Mouse (Mus musculus) megakaryocyte, embryonic 14.5 days (primary cell): Measurements from ENCODE around the gene Dpp6. TPM values are rescaled to one million over a fixed set of nuclear protein-coding genes. Genes with fewer than 3 reads are reported as not detected.

Source experiments
- H3K27me3 ChIP-seq: replicated peaks from 2 replicates; pipeline ENCODE3; 2012; ENCODE audit warnings: inconsistent platforms
- H3K36me3 ChIP-seq: replicated peaks from 2 replicates; pipeline ENCODE3; 2012; ENCODE audit warnings: low read length, inconsistent platforms, mixed read lengths
- H3K4me1 ChIP-seq: 2 replicates; pipeline ENCODE4 v1.6.1; 2012; ENCODE audit warnings: inconsistent platforms
- H3K4me3 ChIP-seq: replicated peaks from 2 replicates; pipeline ENCODE3; 2012; ENCODE audit warnings: moderate library complexity, mild to moderate bottlenecking, inconsistent platforms
- H3K9me3 ChIP-seq: 2 replicates; pipeline ENCODE4 v1.6.1; 2012; ENCODE audit warnings: inconsistent platforms
- FLI1 ChIP-seq: IDR thresholded peaks from 2 replicates; pipeline ENCODE4 v1.6.1; 2012; ENCODE audit warnings: low read length, inconsistent platforms, mixed read lengths
- GATA1 ChIP-seq: IDR thresholded peaks from 3 replicates; pipeline ENCODE4 v1.6.1; 2012; ENCODE audit warnings: mixed read lengths, low read length, inconsistent platforms, borderline replicate concordance
- polyA plus RNA-seq: library from polyadenylated mRNA; stranded (reverse); fragments of >175 nt; gene quantifications from 2 replicates; pipeline ENCODE4 v1.2.3, GENCODE M21; 2012; ENCODE audit warnings: low replicate concordance; ENCODE audit not compliant: insufficient read depth

The Dpp6 gene
- polyA plus RNA-seq, 1 experiment = 0.12 TPM

- Histone ChIP-seq H3K4me3 (no peak overlapping the region), H3K9me3 (peaks cover 22% of the 10 kb centered on the region), H3K4me1 (no peaks in the 10 kb centered on the region), H3K27me3 (no peaks in the 10 kb centered on the region), H3K36me3 (no peaks in the 10 kb centered on the region)
- no peak for TF ChIP-seq GATA1
- TF ChIP-seq FLI1 = no peak
These were observed 870.3 kb downstream of the Dpp6 start for GRCm38 (mm10) chr5:27687311-27687710.

- Histone ChIP-seq H3K9me3 (peaks cover 14% of the 10 kb centered on the region), H3K4me1 (no peaks in the 10 kb centered on the region; the same call in 1 of the 2 replicates), H3K27me3 (peaks cover 2% of the 10 kb centered on the region), H3K4me3 (no peak overlapping the region), H3K36me3 (no peaks in the 10 kb centered on the region)
- TF ChIP-seq FLI1 = no peak
- TF ChIP-seq GATA1 = no peak
These were observed 885.5 kb downstream of the Dpp6 start for GRCm38 (mm10) chr5:27702482-27702881.

- Histone ChIP-seq H3K27me3 (peaks cover 13% of the 10 kb centered on the region), H3K36me3 (no peaks in the 10 kb centered on the region), H3K4me1 (peaks cover 7% of the 10 kb centered on the region), H3K9me3 (peaks cover 11% of the 10 kb centered on the region), H3K4me3 (no peak overlapping the region)
- no peak for TF ChIP-seq GATA1
- no peak for TF ChIP-seq FLI1
These were observed 888.0 kb downstream of the Dpp6 start for GRCm38 (mm10) chr5:27705020-27705419.

GRCm38 (mm10) chr5:27706551-27706950, 889.5 kb downstream of the Dpp6 start:
- H3K4me1 ChIP-seq = peaks cover 7% of the 10 kb centered on the region

GRCm38 (mm10) chr5:27707283-27707682, 890.3 kb downstream of the Dpp6 start:
- Histone ChIP-seq H3K27me3 (peaks cover 19% of the 10 kb centered on the region), H3K9me3 (peaks cover 11% of the 10 kb centered on the region), H3K4me1 (peaks cover 7% of the 10 kb centered on the region), H3K36me3 (no peaks in the 10 kb centered on the region), H3K4me3 (no peak overlapping the region)
- TF ChIP-seq GATA1 (no peak), FLI1 (no peak)

More at GRCm38 (mm10) chr5:27706551-27706950, 889.5 kb downstream of the Dpp6 start:
- H3K36me3 ChIP-seq = no peaks in the 10 kb centered on the region
- peaks cover 17% of the 10 kb centered on the region for H3K27me3 ChIP-seq
- H3K4me3 ChIP-seq = no peak overlapping the region
- TF ChIP-seq GATA1 (no peak), FLI1 (no peak)
- peaks cover 11% of the 10 kb centered on the region for H3K9me3 ChIP-seq

DNA sequence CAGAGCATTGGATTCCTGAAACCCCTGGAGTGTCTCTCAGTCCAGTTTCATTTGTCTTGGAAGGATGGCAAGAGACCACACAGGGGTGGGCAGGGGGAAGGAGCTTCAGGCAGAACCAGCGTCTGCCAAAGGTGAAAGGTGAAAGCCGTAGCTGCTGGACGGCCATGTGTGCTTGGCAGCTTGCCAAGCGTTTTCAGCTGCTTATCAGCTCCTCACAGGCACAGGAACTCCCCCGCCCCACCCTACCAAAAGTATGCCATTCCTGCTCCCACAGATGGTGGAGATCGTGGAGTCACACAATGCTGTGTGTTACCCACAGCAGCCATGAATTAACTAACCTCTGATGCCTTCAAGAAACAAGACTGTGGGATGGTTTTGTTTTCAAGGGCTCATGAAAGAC, 891.2 kb downstream of the Dpp6 start:
- Histone ChIP-seq H3K4me3 (peak overlapping the region; percentile 35), H3K36me3 (no peaks in the 10 kb centered on the region), H3K27me3 (peaks cover 19% of the 10 kb centered on the region), H3K9me3 (peaks cover 11% of the 10 kb centered on the region), H3K4me1 (peaks cover 7% of the 10 kb centered on the region)
- TF ChIP-seq GATA1 (no peak), FLI1 (no peak)

DNA sequence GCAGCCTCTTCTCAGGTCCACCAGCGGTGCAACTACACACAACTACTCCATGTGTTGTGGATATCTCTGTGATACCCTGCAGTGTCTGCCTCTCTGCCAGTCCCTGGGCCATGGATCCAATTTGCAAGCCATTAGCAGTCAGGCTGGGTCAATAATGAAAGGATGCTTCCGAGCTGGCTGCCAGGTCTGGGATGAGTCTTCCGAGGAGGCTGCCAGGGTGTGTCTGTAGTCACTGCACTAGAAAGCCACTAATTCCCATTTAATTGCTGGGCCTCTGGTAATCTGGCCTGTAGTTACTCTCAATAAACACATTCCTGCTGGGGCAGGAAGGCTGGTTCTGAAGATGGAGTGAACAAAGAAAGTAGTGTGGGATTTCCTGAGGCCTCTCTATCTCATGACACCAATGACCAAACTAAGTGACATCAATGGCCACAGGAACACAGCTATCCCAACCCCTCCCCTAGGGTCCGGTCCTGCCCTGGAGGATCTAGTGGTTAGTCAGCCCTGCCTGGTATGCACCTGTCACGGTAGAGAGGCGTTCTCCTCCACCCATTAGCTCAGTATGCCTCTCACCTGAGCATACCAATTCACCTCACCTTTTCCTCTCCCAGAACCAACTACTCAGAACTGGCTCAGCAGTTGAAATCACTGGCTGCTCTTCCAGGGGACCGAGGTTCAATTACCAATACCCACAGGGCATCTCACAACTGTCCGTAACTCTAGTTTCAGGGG, 894.6 kb downstream of the Dpp6 start:
- TF ChIP-seq FLI1 (no peak), GATA1 (no peak)
- Histone ChIP-seq H3K4me1 (peaks cover 7% of the 10 kb centered on the region), H3K4me3 (no peak overlapping the region), H3K9me3 (no peaks in the 10 kb centered on the region), H3K36me3 (no peaks in the 10 kb centered on the region), H3K27me3 (peaks cover 21% of the 10 kb centered on the region)

GRCm38 (mm10) chr5:27714356-27714755, 897.4 kb downstream of the Dpp6 start:
- Histone ChIP-seq H3K9me3 (no peaks in the 10 kb centered on the region), H3K4me1 (no peaks in the 10 kb centered on the region), H3K4me3 (no peak overlapping the region), H3K36me3 (no peaks in the 10 kb centered on the region), H3K27me3 (peaks cover 15% of the 10 kb centered on the region)
- no peak for TF ChIP-seq FLI1
- TF ChIP-seq GATA1 = no peak

GRCm38 (mm10) chr5:27716026-27716425, 899.0 kb downstream of the Dpp6 start:
- Histone ChIP-seq H3K9me3 (no peaks in the 10 kb centered on the region), H3K4me1 (no peaks in the 10 kb centered on the region), H3K27me3 (peaks cover 9% of the 10 kb centered on the region), H3K36me3 (no peaks in the 10 kb centered on the region), H3K4me3 (no peak overlapping the region)
- TF ChIP-seq GATA1 = no peak
- no peak for TF ChIP-seq FLI1

- Histone ChIP-seq H3K4me1 (no peaks in the 10 kb centered on the region), H3K36me3 (no peaks in the 10 kb centered on the region), H3K4me3 (no peak overlapping the region), H3K27me3 (peaks cover 9% of the 10 kb centered on the region), H3K9me3 (no peaks in the 10 kb centered on the region)
- TF ChIP-seq GATA1 (no peak), FLI1 (no peak)
These were observed 900.3 kb downstream of the Dpp6 start for GRCm38 (mm10) chr5:27717301-27717700.

DNA sequence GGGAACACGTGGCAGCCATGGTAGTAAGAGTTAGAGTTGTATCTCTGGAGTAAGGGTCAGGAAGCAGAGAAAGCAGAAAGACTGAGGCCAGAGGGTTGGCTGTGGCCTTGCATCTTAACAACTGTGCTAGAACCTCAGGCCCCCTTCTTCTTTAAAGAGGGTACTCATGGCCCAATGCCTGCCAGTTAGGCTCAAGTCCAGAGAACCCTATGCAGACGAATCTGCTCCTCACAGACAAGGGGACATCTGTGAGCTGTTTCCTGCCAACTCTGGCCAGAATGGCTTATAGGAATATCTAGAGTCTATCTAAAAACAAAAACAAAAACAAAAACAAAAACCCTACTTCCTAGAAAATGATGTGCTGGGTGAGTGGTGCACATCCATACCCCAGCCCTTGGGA, 902.3 kb downstream of the Dpp6 start:
- Histone ChIP-seq H3K36me3 (no peaks in the 10 kb centered on the region), H3K4me1 (no peaks in the 10 kb centered on the region), H3K27me3 (peaks cover 11% of the 10 kb centered on the region), H3K4me3 (no peak overlapping the region), H3K9me3 (no peaks in the 10 kb centered on the region)
- TF ChIP-seq FLI1 (no peak), GATA1 (no peak)
